Mouse (Mus musculus): ENCODE data around the gene Mmrn1.

Mmrn1 gene

DNA sequence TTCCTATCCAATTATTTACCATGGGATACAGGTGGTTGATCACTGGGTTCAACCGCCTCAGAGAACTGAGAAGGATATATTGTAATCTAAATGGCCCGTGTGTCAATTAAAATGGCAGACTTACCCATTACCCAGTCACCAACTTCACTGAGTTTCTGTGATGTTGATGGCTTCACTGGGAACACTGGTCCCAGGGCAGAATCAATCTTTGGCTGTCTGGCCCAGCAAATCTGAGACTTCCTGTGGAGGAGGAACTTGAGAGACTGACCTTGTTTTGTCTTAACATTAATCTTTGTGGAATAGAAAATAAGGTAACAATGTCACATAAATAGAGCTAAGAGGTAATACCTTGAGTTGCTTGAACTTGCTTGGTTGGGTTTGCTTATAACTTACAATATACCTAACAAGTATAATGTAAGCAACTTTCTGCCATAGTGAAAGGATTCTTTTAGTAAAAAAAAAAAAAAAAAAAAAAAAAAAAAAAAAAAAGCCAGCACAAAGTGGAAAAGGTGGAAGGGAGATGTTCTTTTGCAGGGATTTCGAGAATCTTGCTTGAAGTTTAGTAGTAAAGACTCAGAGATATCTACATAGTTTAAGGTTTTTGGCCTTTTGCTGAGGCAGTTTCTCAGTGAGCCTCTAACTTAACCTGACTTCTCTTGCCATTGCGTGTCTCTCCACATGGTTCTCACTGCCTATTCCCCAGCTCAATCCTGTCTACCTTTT lies 68.8 kb downstream of the Mmrn1 start:
- DNase-seq (ENCODE audit: low read depth, low spot score), result no peak

DNA sequence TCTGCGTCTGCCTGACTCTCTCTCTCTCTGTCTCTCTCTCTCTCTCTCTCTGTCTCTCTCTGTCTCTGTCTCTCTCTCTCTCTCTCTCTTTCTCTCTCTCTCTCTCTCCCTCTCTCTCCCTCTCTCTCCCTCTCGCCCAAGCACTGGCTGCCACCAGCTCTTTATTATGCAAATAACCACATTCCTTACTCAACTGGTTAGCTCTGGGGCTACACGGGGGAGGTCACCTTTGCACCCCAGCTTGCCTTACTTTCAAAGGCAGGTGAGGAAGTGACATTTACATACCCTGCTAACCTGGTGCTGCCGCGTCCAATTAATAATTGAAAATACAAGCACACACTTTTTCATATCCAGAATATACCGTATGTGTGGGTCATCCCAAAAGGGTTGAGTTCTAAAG lies 69.3 kb downstream of the Mmrn1 start:
- DNase-seq (ENCODE audit: low read depth, low spot score), result no peak

DNA sequence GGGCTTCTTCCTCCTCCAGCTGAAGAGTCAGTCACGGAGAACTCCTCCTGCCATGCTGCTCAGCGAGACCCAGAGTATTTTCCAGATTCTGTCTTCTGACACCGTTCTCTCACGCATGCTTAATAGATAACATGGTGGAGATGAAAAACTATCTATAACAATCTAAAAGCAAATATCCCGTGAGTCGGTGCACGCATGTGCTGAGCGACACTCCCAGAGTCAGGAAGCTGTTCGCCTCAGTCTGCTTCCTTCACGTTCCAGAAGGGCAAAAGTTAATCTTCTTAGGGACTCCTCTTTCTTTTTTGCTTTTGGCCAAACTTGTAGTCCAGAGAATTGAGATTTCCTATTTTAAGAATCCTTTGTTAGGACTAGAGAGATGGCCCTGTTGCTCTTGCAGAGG lies 69.7 kb downstream of the Mmrn1 start:
- no peak for DNase-seq (ENCODE audit: low read depth, low spot score)

DNA sequence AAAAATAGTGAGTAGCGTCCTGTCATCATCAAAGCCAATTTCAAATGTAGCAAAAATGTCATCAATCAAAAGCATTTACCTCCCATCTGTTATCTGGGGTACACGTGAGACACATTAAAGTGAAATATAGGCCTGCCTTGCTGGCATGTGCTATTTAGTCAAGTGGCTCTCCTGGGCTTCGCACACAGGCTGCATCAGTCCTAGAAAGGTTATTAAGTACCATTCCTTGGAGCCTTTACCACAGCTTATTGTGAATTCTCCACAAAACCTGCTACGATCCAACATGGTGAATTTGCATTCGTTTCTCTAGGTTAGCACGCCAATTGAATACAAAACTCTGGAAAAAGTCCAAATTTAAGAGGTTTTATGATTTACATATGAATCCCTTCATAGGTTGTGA lies 70.8 kb downstream of the Mmrn1 start:
- DNase-seq (ENCODE audit: low read depth, low spot score), result no peak

DNA sequence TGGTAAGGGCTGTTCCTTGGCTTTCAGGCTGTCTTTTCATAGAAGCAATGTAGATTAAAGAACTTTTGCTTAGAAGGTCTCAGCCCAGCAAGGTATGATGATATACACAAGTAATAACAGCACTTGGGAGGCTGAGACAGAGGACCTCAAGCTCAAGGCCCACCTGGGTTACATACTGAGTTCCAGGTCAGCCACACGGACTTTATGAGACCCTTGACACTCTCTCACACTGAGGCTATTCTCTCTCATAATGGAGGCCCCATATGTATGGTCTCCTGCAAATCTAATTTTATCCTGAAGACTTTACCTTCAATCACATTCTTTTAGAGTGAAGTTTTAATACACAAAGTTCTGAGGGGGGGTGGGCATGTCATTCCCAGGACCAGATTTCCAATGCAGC lies 71.6 kb downstream of the Mmrn1 start:
- no peak for DNase-seq (ENCODE audit: low read depth, low spot score)

DNA sequence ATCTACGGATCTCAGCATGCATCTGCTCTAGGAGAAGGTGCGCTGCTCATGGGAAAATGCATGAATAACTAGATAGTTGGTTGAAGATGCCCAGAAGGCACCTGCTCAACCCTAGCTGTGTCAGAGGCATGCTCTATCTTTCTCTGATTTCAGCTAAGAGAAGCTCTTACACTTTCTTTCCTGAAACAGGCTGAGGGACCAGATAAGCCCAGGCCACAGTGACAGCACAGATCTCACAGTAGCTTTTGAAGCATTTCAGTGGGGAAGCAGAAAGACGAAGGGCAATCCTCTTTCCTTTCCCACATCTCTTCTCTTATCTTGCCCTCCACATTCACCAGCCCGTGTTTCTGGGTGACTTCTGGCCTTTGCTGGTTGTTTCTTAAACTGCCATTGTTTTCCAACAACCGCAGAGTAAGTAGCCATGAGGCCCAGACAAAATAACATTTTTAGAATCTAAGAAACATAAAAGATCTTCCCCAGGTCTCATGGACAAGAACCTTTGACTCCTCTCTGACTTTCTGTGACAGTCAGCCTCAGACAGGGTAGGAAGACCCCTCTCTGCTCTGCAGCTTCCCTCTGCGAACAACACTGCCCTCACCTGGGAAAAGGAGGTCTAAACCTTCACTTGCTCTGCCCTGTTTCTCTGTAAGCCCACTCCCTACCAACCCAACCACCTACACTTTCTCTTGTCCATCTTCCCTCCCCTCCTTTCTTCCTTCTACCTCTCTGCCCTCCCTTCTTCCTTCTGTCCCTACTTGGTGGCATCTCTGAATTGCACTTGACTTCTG lies 76.4 kb downstream of the Mmrn1 start:
- no peak for DNase-seq (ENCODE audit: low read depth, low spot score)

DNA sequence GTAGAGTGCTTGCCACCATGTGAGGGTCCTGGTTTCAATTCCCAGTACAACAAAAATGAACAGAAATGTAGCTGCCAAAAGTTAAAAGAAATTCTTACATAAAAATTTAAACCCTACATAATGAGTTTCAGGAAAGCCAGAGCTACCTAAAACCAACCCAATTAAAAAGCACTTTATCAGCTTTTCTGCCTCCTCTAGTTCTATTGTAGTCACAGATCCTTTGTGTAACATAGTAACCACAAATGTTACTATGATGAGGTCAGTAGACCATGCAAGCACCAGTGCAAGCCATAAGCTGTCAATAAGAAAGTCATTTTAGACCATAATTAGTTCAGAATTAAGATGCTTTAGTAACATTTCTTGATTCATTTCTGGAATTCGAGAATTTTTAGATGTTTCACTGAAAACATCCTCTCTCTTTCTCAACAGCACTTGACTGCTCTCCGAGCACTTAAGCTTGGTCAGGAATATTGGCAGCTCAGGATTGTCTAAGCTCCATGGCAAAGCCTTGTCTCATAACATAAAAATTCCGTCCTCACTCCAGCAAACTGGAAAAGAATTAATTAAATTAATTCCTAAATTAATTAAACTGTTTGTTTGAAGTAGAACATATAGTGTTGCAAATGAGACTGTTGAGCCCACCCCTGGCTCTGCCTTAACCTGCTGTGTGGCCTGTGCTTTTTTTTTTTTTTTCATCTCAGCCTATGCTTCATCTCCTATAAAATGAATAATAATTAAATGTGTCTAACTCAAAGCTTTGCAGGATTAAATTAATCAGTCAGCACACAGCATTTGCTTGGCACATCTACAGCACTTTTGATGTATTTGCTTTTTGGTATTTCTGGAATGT lies 79.4 kb downstream of the Mmrn1 start:
- DNase-seq (ENCODE audit: low read depth, low spot score), result no peak

DNA sequence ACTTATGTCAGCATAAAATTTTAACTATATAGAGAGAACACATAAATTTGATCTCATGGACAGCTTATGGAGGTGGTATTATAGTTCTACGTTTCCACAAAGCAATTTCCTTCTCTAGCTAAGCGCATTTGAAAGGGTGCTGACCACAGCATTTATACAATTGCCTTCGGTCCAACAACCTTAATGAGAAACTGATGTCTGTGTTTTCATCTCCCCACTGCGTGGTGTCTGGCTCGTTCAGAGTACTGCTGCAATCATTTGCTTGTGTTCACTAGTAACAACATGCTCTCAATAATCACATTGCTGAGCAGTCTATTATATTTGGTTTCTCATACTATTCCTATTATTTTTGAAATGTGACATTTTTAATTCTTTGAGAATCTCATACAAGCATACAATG lies 89.0 kb downstream of the Mmrn1 start:
- DNase-seq (ENCODE audit: low read depth, low spot score), result no peak

DNA sequence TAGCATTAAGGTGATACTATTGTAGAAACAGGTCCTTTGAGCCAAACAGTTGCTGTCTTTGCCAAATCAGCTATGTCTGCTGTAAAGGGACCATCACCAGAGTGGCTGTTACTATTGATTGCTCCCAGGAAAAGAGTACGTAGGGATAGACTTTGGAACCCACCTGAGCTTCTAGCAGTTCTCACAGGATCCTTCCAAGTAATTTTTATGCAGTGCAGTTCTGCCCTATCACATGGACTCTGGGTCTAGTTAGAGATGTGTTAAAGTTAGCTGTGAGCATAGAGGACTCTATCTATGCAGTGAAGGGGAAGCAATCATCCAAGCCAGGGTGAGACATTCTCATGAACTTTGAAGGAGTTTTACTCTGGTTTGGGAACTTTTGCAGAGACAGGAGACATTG lies 94.9 kb downstream of the Mmrn1 start:
- DNase-seq (ENCODE audit: low read depth, low spot score), result no peak

DNA sequence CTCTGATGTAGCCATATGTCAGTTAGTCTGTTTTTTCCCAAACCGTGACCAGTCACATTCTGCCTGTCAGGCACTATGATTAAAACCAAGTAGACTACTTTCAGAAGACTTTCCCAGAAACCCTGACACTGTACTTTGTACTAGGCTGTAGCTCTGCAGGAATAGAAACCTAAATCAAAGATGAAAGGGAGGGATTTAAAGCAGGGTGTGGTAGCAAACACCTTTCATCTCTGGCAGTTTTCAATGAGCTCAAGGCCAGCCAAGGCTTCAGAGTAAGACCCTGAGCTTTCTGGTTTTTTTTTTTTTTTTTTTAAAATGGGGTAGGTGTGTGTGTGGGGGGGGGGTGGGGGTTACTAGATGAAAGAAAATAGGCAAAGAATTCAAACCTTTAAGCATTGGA lies 96.2 kb downstream of the Mmrn1 start:
- no peak for DNase-seq (ENCODE audit: low read depth, low spot score)

DNA sequence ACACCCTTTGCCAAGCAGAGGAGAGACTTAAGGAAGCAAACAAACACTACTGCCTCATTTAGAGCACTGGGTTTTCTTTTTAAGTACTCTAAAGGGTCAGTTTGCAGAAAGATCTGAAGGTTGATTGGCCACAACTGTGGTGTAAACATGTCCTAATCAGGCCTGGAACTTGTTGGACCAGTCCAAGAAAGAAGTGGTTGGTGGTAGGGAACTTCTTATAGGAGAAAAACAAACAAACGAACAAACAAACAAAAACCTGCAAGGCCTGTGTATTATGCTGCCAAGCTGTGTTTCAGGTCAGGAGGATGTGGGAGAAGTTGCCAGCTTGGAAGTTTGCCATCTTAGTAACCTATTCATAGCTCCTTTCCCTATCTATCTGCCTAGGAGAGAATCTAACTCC lies 108.5 kb downstream of the Mmrn1 start:
- no peak for DNase-seq (ENCODE audit: low read depth, low spot score)

Data from CD4-positive helper T cell, adult 2 months (primary cell).